ENCODE assay signal across 8 mouse cellular contexts in the genomic region with DNA sequence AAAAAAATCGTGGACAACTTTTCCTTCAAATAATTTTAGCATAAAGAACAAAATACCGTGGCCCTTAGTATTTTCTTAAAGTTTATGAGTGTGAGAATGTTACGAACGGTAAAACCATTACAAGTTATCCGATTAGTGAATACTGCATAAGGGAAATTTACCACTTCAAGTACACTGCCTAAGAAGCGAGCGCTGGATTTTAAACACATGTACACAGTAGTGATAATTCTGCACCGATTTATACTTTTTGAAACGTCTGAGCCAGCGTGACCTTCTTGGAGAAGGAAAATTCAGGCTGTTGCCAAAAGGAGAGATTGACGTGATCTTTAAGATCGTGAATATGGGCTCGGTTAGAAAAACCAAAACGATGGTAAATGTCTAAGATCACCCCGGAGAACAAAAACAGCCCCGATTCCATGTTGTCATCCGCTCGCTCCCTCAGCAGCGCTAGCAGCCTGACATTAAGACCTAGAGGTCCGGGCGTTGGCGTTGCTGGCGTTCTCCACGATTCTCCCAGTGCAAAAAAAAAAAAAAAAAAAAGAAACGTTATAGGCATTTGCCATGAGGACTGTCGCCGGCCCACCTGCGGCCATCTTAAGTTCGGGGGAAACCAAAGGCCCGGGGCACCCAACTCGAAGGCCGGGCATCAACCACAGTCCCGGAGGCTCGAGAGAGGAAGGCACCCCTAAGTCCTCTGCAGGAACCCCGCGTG. TPM values are rescaled to one million over a fixed set of nuclear protein-coding genes. Genes with fewer than 3 reads are reported as not detected.
DNase-seq lines count a peak whose midpoint lies in the region; ATAC-seq and TF ChIP-seq lines count a peak whose summit lies in the region.

No protein-coding gene starts in this region.

- H3K9ac ChIP-seq in kidney, postnatal 0 days (ENCODE audit: low read depth, low read length), result peak overlapping the region; percentile 91

- H3K79me2 ChIP-seq in macrophage (ENCODE audit: inconsistent target), result peaks cover 51% of the 10 kb centered on the region

- peak; percentile 85 for DNase-seq in kidney, postnatal 0 days (ENCODE audit: low spot score)
- DNase-seq in kidney, postnatal 10 days, result no peak
- DNase-seq in WW6 (ENCODE audit: low read depth, low spot score), result peak; percentile 28
- DNase-seq in forelimb bud, embryonic 11.5 days (ENCODE audit: low read depth, low spot score), result peak; percentile 69
- DNase-seq in spleen, postnatal 36 days (ENCODE audit: low spot score in 2 of 2), result no peak
- DNase-seq in kidney, postnatal 25 days, result no peak
- no peak for DNase-seq in yolk sac, embryonic 10.5 days (ENCODE audit: low spot score)

- H3K4me3 ChIP-seq in kidney, postnatal 0 days (replicated peaks; ENCODE audit: low read depth, low read length), result peak overlapping the region; percentile 83
- H3K4me3 ChIP-seq in macrophage (ENCODE audit: inconsistent target), result peak overlapping the region; percentile 65

- peak overlapping the region; percentile 56 for H3K4me2 ChIP-seq in kidney, postnatal 0 days (ENCODE audit: low read length)

- peak overlapping the region; percentile 99 for H3K27ac ChIP-seq in kidney, postnatal 0 days
- peak overlapping the region; percentile 89 for H3K27ac ChIP-seq in macrophage

- 1% methylated on average over 36 of the region's 36 CpGs for WGBS in kidney, postnatal 0 days
- WGBS in macrophage (ENCODE audit: missing documents), result 3% methylated on average over 33 of the region's 36 CpGs

- 0 out of 2 replicates have a peak, but pooled peaks cover 12% of the 10 kb centered on the region for H3K4me1 ChIP-seq in kidney, postnatal 0 days (replicated peaks; ENCODE audit: insufficient read depth, low read length)

- no peaks in the 10 kb centered on the region for H3K9me3 ChIP-seq in kidney, postnatal 0 days (replicated peaks; ENCODE audit: low read length)

- H3K27me3 ChIP-seq in kidney, postnatal 0 days (ENCODE audit: insufficient read depth, low read length), result no peaks in the 10 kb centered on the region

- ATAC-seq in kidney, postnatal 0 days (replicated peaks; ENCODE audit: low FRiP score, low read depth), result peak; percentile 55

- no peak for TF ChIP-seq CTCF in kidney, postnatal 0 days (IDR thresholded peaks at IDR 0.05; ENCODE audit: low read depth)

- 0 out of 2 replicates have a peak, but pooled peaks cover 4% of the 10 kb centered on the region for H3K36me3 ChIP-seq in kidney, postnatal 0 days (ENCODE audit: insufficient read depth, low read length)
- H3K36me3 ChIP-seq in macrophage (ENCODE audit: inconsistent target), result no peaks in the 10 kb centered on the region

RNA-seq across cellular contexts. Expression of gene Srek1, which starts 0.8 kb away (rescaled TPM):
- 46.3 and 55.2 TPM in 2 replicates for polyA plus RNA-seq in kidney, postnatal 0 days (2015; fragmentation: Nextera tagmentation; extraction: Ambion mirVana)
- total RNA-seq in macrophage (2018; cell fraction: chromatin; rRNA removed), result 100 to 1,000 TPM; 162 to 499 (median 400) TPM
- 10 to 100 TPM in 20 of 26 experiments, 1 to 10 TPM in 6; 5.3 to 26.3 (median 12.1) TPM for total RNA-seq in macrophage (2018; cell fraction: cytosol; rRNA removed)
- 100 to 1,000 TPM in 25 of 26 experiments, 10 to 100 TPM in 1; 72.9 to 321 (median 180) TPM for total RNA-seq in macrophage (2018; cell fraction: nucleus; rRNA removed)
- polyA plus RNA-seq in macrophage (2018), result 14.9 to 27.1 TPM (median 22.3 TPM) in 3 replicates

Comparison
In these comparisons a context has a peak if more than half of its experiments do, and no peak if none do; other contexts are left out.
1. DNase-seq: peak in kidney, postnatal 0 days (single experiment), WW6 (single experiment) and forelimb bud, embryonic 11.5 days (single experiment); none in kidney, postnatal 10 days (single experiment), spleen, postnatal 36 days (0 of 2), kidney, postnatal 25 days (0 of 2) and yolk sac, embryonic 10.5 days (single experiment).